Mouse (Mus musculus): ENCODE measurements around the gene Scg3.
A peak's percentile ranks its signal among the peaks of the same experiment; 100 is the strongest.
"Not testable (repeated sequence)": the region's sequence is repeated elsewhere in the genome, so short reads cannot be mapped to it uniquely, and the experiment has no call there.

Gene Scg3

GRCm38 (mm10) chr9:75625556-75626307, 58.1 kb downstream of the Scg3 start, which contains the start of gene Lysmd2:
Gene Lysmd2, plus strand, starts transcription at chr9:75625741.
- peak; percentile 68 for DNase-seq (ENCODE audit: low read depth, low spot score)

GRCm38 (mm10) chr9:75624983-75625555, 58.8 kb downstream of the Scg3 start:
- DNase-seq (ENCODE audit: low read depth, low spot score): peak; percentile 67

- DNase-seq (ENCODE audit: low read depth, low spot score): no peak
Measured at GRCm38 (mm10) chr9:75621428-75621827, 62.4 kb downstream of the Scg3 start.

- not testable (repeated sequence) for DNase-seq (ENCODE audit: low read depth, low spot score)
Measured at GRCm38 (mm10) chr9:75619761-75620160, 64.1 kb downstream of the Scg3 start.

DNA sequence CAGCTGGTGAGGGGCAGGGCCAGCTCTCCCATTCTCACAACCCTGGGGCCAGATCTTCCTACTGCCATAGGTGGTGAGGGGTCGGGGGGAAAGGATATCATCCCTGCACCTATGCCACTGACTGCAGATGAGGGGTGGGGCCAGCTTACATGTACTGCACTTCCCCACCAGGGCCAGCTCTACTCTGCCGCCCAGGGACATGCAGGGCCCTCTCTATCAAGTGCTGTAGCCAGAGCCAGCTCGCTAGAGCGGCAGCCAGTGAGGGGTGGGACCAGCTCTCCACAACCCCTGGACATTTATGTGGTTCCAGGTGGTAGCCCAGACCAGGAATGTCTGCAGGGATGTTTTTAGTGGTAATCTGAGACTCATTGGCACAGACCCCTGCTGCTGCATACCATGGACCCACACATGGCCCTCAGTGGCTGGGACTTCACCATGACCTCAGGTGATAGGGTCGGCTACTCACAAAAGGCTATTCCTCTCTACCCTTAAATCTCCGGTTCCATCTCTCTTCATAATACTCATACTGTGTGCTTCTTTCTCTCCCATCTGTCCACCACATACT, 64.9 kb downstream of the Scg3 start:
- DNase-seq (ENCODE audit: low read depth, low spot score): no peak

- DNase-seq (ENCODE audit: low read depth, low spot score): no peak
Measured at GRCm38 (mm10) chr9:75616560-75616959, 67.3 kb downstream of the Scg3 start.

- DNase-seq (ENCODE audit: low read depth, low spot score): peak; percentile 81
Measured at GRCm38 (mm10) chr9:75610571-75611493, 73.0 kb downstream of the Scg3 start, which contains the start of gene Tmod2. Gene Tmod2, minus strand, starts transcription at chr9:75611325.

GRCm38 (mm10) chr9:75609965-75610364, 73.9 kb downstream of the Scg3 start:
- DNase-seq (ENCODE audit: low read depth, low spot score): no peak

DNA sequence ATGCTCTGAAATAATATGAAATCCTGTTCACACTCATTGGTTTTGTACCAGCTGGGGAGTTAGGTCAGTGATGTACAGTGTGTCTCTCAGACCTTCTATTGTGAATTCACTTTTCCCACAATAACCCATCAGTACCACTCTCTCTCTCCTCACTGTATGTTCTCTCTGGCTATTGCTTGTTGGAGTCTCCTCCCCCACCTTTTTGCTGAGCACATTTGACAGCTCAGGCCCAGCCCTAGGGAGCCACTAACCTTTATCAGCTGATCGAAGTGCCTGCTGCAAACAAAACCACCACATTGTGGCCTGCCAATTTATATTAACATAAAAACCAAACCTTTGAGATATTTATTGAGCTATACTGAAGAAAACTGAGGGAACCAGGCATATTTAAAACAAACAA, 74.4 kb downstream of the Scg3 start:
- DNase-seq (ENCODE audit: low read depth, low spot score): no peak

- no peak for DNase-seq (ENCODE audit: low read depth, low spot score)
Measured at GRCm38 (mm10) chr9:75607496-75607895, 76.4 kb downstream of the Scg3 start.

- DNase-seq (ENCODE audit: low read depth, low spot score): no peak
Measured at GRCm38 (mm10) chr9:75601510-75601909, 82.3 kb downstream of the Scg3 start.

DNA sequence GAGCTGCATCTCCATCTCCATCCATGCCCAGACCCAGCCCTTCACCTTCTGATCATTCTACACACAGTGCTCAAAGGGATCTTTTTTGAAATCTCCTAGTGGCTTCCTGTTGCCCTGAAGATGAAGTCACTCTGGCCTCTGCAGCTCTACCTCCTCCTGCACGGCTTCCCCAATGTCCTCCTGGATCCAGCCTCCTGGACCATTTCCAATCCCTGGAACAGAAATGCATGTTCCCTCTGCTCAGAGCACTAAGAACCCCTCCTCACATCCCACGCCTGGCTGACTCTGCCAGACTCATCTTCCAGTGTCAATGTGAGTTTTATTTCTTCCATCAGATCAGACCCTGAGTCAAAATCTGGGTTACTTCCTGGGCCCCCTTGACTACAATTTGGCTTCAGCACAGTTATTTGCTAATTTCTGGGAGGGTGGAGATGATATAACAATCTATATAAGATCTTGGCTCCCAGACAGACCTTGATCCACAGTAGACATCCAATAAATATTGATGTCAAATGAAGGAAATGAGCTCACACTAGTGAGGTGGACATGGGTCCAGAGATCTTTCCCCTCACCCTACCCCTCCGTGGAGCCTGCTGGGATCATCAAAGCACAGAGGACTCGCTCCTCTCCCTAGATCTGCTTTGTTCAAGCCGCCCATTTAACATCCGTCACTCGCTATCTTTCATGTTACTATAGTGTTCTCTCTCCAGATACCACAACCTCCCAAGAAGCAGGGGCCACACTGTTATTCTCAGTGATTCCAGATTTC, 83.5 kb downstream of the Scg3 start:
- no peak for DNase-seq (ENCODE audit: low read depth, low spot score)

- no peak for DNase-seq (ENCODE audit: low read depth, low spot score)
Measured at GRCm38 (mm10) chr9:75599191-75599841, 84.5 kb downstream of the Scg3 start.

DNA sequence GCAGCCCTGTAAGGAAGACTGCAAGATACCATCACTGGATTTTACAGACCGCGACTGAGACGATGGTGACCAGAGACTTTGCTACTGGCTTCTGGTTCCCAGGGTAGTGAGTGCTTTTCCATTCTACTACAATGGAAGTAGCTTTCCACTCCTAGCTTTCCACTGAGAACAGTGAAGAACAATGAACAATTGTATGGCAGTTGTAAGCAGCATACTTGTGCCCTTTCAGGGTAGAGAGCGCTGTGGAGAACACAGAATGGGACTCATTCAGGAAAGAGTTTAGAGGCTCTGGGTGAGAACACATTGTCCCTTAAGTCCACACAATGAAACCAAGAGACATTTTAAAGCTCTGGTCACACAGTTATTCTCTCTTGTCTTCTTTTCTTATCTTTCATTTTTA, 86.3 kb downstream of the Scg3 start:
- DNase-seq (ENCODE audit: low read depth, low spot score): no peak

GRCm38 (mm10) chr9:75597036-75597435, 86.8 kb downstream of the Scg3 start:
- no peak for DNase-seq (ENCODE audit: low read depth, low spot score)

DNA sequence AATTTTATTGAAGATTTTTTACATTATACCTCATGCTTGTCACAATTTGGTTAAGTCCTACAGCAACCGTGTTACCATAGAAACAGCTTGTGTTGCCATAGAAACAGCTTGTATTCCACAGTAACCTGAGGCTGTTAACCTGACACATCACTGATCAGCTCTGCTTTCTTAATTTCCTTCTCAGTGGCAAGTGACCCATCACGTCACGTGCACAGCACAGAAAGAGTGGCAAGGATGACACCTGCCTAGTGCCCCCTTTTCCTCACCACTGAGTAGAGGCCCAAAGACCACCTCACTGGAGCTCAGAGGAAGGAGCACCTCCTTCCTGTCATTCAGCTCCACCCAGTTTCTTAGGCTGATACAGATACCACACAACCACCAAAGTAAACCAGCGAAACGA, 90.4 kb downstream of the Scg3 start:
- peak; percentile 52 for DNase-seq (ENCODE audit: low read depth, low spot score)
